Mouse (Mus musculus) lung, postnatal 36 days (tissue): ENCODE measurements around the gene Cmpk1.

Experiments used
- DNase-seq: peaks from one replicate; pipeline ENCODE4 v3.0.0; 2022; ENCODE audit warnings: mixed read lengths

The Cmpk1 gene

DNA sequence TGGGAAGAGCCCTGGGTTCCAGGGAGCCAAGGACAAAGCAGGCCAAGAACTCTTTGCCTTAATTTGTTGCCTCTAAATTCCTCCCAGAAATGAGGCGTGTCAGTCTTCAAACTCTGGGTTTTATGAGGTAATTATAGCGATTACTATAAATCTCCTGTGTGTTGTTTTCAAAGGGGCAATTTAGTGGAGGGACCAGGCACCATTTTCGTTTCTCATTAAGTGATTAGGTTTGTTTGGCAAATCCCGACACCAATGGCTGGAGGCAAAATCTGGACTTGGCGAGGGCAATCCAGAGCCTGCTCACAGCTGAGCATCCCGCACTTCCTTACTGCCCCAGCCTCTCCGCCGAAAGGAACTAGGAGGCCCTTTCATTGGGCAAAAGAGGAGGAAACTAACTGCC, 44.5 kb downstream of the Cmpk1 start:
- no peak for DNase-seq

GRCm38 (mm10) chr4:114942112-114942511, 44.9 kb downstream of the Cmpk1 start:
- DNase-seq: no peak

DNA sequence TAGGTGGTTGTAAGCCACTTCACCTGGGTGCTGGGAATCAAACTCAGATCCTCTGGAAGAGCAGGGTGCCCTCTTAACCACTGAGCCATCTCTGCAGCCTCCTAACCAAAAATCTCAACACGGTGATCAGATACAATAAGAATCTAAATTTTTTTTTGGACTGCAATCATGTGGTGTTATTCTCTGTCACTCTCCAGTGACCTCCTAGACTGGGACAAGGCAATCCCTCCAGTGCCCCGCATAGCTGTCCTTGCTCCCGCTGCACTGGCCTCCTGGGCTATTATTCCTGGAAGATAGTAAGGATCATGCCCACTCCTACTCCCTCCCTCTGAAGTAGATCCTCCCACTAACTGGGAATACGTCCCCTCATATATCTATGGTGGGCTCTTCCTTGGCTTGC, 45.7 kb downstream of the Cmpk1 start:
- DNase-seq: no peak

DNA sequence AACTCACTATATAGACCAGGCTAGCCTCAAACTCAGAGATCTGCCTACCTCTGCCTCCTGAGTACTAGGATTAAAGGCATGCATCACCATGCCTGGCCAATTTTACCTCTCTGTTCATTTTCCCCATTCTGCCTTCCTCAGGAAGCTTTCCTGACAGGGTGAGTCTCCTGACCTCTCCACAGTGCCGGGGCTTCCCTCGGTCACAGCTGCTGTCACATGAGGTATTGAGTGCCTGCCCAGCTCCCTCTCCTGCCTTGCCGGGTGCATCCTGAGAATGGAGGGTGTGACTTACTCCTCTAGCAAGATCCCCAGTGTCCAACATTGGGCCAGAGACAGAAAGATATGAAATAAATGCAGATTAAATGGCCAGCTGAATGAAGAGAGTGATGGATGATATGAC, 48.8 kb downstream of the Cmpk1 start:
- DNase-seq: no peak

GRCm38 (mm10) chr4:114937459-114938047, 49.5 kb downstream of the Cmpk1 start:
- DNase-seq: no peak

GRCm38 (mm10) chr4:114934188-114934587, 52.9 kb downstream of the Cmpk1 start:
- peak; percentile 30 for DNase-seq

- DNase-seq: no peak
Observed at GRCm38 (mm10) chr4:114932747-114933146, 54.3 kb downstream of the Cmpk1 start.

- DNase-seq: no peak
Observed at GRCm38 (mm10) chr4:114929155-114929554, 57.9 kb downstream of the Cmpk1 start.

DNA sequence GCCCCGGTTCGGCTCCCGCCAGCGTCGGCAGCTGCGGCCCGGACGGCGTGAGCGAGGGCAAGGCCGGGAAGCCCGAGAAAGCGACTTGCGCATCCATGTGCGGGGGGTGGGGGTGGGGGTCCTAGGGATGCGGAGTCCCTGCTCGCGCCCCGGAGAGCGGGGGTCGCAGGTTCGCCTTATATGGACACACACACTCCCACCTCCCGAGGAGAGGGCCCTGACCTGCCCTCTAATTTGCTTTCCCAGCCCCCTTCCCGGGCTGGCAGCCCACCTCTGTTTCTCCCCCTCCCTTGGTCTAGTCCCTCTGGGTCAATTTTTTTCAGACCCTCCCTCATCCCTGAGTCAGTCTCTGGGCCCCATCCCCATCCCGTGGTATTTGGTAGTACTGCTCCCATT, 61.1 kb downstream of the Cmpk1 start, which contains the start of gene Foxe3:
TSS of gene Foxe3 (minus strand) at position 97 of the 396 bp plus-strand sequence.
- DNase-seq: no peak

- no peak for DNase-seq
Observed at GRCm38 (mm10) chr4:114924971-114925916, 61.8 kb downstream of the Cmpk1 start.

DNA sequence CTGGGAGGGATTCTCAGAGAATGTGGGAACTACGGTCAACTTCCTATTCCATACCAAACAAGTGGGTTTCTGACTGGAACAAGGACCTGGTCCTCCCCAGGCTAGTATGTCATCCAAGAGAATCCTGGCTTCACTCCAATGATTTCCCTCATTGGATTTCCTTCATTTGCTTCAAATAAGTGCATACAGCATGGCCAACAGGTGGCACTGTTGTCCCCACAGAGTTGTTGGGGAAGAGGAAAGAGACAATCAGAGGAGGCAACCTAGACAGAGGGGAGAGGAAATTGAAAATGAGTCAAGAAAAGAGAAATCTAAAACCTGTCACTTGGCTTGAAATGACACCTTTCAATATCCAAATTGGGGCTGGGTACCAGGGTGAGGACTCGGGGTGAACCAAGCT, 70.0 kb downstream of the Cmpk1 start:
- DNase-seq: peak; percentile 65

DNA sequence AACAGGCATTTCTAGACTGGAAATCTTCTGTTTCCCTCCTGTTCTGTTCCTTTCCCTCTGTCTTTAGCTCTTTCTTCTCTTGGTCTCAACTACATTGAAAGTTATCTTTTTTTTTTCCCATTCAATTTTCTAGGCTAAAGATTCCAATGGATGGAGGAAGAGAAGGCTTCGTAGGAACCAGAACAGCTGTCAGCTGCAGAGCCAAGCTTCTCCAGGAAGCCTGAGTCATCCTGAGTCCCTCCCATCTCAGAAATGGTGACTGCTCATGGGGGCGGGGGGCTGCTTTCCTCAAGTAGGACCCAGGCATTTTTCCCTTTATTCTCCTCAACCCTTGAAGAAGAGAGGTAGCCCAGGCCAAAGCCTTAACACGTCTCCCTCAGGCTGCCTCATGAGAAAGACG, 71.0 kb downstream of the Cmpk1 start:
- DNase-seq: no peak

DNA sequence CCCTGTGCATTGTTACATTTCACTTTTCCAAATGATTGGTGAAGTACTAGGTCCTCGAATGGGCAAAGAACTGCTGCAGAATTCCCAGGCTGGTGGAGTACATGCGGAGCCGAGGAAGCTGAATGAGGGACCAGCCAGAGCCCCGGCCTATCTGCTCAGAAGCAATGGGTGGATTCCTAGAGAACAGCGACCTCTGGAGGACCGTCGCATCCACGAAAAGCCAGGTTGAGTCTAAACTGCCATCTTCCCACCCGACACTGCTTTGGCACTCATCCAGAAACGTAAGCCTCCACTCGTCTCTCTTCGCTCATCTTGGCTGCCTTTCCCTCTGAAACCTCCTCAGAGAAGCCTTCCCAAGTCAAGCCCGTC, 73.5 kb downstream of the Cmpk1 start:
- peak; percentile 68 for DNase-seq

- DNase-seq: no peak
Observed at GRCm38 (mm10) chr4:114912705-114913593, 74.1 kb downstream of the Cmpk1 start.

GRCm38 (mm10) chr4:114909602-114910484, 77.2 kb downstream of the Cmpk1 start:
- DNase-seq: peak; percentile 32
